Mouse (Mus musculus) ES-E14 (cell line): ENCODE measurements around the gene Dazap2.

Source experiments
- CHD2 ChIP-seq: IDR thresholded peaks from 2 replicates; pipeline ENCODE4 v1.6.1; 2014; ENCODE audit warnings: mild to moderate bottlenecking, low read depth, low read length, inconsistent platforms
- HCFC1 ChIP-seq: IDR thresholded peaks from 2 replicates; pipeline ENCODE4 v1.6.1; 2012; ENCODE audit warnings: low read length, inconsistent platforms, borderline replicate concordance; ENCODE audit not compliant: insufficient read depth
- MAFK ChIP-seq: IDR thresholded peaks from 2 replicates; pipeline ENCODE4 v1.6.1; 2014; ENCODE audit warnings: mild to moderate bottlenecking, low read depth, low read length, inconsistent platforms; ENCODE audit not compliant: insufficient read depth
- ZC3H11A ChIP-seq: IDR thresholded peaks from 2 replicates; pipeline ENCODE4 v1.6.1; 2012; ENCODE audit warnings: low read depth, mild to moderate bottlenecking, inconsistent platforms, low read length, borderline replicate concordance

DNA sequence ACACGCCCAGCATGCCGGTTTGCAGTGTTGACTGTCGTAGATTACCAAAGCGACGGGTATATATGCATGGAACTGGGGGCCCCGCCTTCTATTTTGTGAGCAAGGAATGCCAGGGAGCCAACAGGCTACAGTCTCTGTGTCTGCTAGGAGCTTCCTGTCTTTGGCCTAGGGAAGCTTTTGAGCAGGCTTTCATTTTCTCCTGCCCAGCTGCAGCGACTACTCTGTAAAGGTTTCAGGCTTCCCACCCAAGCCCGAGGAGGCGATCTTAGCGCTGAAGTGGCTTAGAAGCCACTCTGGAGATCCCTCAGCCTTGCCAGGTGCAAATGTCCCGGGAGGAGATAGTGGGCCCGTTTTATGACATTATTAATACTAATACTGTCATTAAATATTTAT is 16.3 kb upstream of the Dazap2 start:
- TF ChIP-seq CHD2 (no peak), MAFK (no peak), ZC3H11A (no peak), HCFC1 (no peak)
